Mouse (Mus musculus) thymus, adult 2 months (tissue): ENCODE results near the gene Tmem182. TPM values are rescaled to one million over a fixed set of nuclear protein-coding genes. Genes with fewer than 3 reads are reported as not detected.

ENCODE experiments used
- DNase-seq: peaks from one replicate; pipeline ENCODE4 v3.0.0; 2021
- H3K27ac ChIP-seq: fragments of 200-500 bp; 2 replicates; pipeline ENCODE4 v1.5.1; 2012; ENCODE audit warnings: low read length, control low read depth; ENCODE audit not compliant: control insufficient read depth, insufficient read depth
- H3K27me3 ChIP-seq: fragments of 200-500 bp; 2 replicates; pipeline ENCODE4 v1.6.1; 2012; ENCODE audit warnings: mild to moderate bottlenecking, low read length, moderate library complexity, mixed read lengths; ENCODE audit not compliant: control insufficient read depth, insufficient read depth
- H3K36me3 ChIP-seq: fragments of 200-500 bp; 2 replicates; pipeline ENCODE4 v1.6.1; 2012; ENCODE audit warnings: mild to moderate bottlenecking, low read length, moderate library complexity; ENCODE audit not compliant: control insufficient read depth, insufficient read depth
- H3K4me1 ChIP-seq: fragments of 200-500 bp; replicated peaks from 2 replicates; pipeline ENCODE4 v1.6.1; 2012; ENCODE audit warnings: low read length; ENCODE audit not compliant: control insufficient read depth, insufficient read depth
- H3K4me3 ChIP-seq: fragments of 200-500 bp; 2 replicates; pipeline ENCODE4 v1.5.1; 2012; ENCODE audit warnings: mild to moderate bottlenecking, low read length, control low read depth, moderate library complexity; ENCODE audit not compliant: control insufficient read depth, insufficient read depth
- CTCF ChIP-seq: fragments of 200-500 bp; IDR thresholded peaks from 2 replicates; pipeline ENCODE4 v1.5.1; 2012; ENCODE audit warnings: mild to moderate bottlenecking, control low read depth, low read length, moderate library complexity, borderline replicate concordance; ENCODE audit not compliant: control insufficient read depth, poor library complexity, insufficient read depth; ENCODE audit errors: extremely low read depth
- POLR2A ChIP-seq: fragments of 200-500 bp; IDR thresholded peaks from 2 replicates; pipeline ENCODE4 v1.6.1; 2012; ENCODE audit warnings: mild to moderate bottlenecking, low read length, control low read depth, moderate library complexity; ENCODE audit not compliant: control insufficient read depth, poor library complexity, insufficient read depth; ENCODE audit errors: extremely low read depth
- WGBS: fragments of 180-500 bp; shearing (Covaris S2); methylation state at CpG from one replicate; pipeline ENCODE4 v1.1.7; 2018; 5-methylcytosine and 5-hydroxymethylcytosine counted together
- polyA plus RNA-seq: library from polyadenylated mRNA; depleted of rRNA; stranded (reverse); fragments of >200 nt; gene quantifications from 2 replicates; pipeline ENCODE4 v1.2.3, GENCODE M21; 2012; rRNA removed

Gene Tmem182
- polyA plus RNA-seq, 1 experiment = 3.4 TPM

DNA sequence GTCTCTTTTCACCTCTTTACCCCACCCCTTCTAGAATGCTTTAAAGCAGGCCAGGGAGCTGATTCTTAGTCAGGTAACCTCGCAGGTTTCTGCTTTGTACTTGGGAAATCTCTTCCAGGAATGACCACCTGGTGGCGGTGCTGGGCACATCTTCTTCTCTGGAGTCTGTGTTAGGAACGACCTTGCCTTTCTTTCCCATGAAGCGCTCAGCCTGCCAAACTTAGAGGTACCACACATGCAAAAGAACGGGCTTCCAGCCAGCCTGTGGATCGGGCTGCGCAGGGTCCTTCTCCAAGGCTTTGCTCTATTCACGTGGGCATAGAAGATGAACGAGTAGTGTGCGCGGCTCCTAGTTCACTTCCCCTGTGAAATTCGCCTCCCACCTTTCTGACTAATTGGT lies 82.3 kb downstream of the Tmem182 start:
- Histone ChIP-seq H3K4me1 (no peaks in the 10 kb centered on the region), H3K4me3 (no peak overlapping the region), H3K27ac (no peak overlapping the region), H3K27me3 (no peaks in the 10 kb centered on the region), H3K36me3 (no peaks in the 10 kb centered on the region)
- no peak for TF ChIP-seq POLR2A
- TF ChIP-seq CTCF = no peak
- DNase-seq = no peak
- WGBS = 39% methylated on average over 12 of the region's 12 CpGs

DNA sequence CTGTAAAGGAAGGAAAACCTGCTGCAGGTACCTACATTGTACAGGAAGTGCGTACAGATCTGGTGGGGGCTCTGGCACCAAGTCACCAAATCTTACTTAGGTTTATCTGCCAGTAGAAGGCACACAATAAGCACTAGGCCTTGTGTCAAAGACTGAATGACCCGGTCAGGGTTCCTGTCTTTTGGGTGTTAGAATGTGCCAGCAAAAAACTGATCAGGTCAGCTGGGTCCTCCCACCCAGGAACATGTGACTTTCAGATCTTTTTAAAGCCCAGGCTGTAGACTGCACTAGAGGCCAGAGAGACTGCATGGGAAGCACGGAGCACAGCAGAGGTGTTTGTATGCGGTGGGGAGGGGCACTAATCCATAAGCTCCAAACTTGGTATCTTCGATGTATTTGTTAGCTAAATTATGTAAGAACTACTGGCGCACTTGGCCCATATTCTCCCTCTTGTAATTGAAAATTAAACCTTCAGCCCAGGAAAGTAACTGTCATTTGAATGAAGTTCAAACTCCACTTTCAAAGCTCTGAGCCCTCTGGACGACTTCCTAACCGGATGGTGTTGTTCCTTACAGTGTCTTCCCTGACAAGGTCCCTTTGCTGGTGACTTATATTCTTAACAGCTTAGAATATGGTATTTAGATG lies 83.1 kb downstream of the Tmem182 start:
- no peak for DNase-seq
- WGBS = 94% methylated on average over 8 of the region's 8 CpGs

DNA sequence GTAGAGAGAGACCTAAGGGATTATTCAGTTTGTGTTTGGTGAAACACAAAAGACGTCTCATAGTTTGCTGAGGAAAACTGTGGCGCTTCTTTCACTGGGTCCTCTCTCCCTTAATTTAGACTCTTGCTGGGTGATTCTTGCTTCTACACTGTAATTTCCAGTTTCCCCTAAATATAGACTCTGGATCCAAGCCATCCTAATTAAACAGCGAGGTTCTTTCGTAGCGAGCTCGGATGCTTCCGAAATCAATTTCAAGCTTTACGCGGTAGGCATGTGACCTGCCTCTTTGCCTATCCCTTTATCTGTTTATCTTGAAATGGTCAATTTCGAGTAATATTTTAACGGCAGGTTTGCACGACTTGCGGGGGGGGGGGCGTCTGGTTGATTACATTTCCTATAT lies 84.2 kb downstream of the Tmem182 start:
- Histone ChIP-seq H3K4me3 (no peak overlapping the region), H3K27me3 (no peaks in the 10 kb centered on the region), H3K27ac (no peak overlapping the region), H3K36me3 (no peaks in the 10 kb centered on the region), H3K4me1 (no peaks in the 10 kb centered on the region)
- WGBS = 94% methylated on average over 14 of the region's 14 CpGs
- DNase-seq = no peak
- TF ChIP-seq CTCF (no peak), POLR2A (no peak)

More for the DNA sequence above, 83.1 kb downstream of the Tmem182 start:
- Histone ChIP-seq H3K36me3 (no peaks in the 10 kb centered on the region), H3K4me1 (no peaks in the 10 kb centered on the region), H3K4me3 (no peak overlapping the region), H3K27me3 (no peaks in the 10 kb centered on the region), H3K27ac (no peak overlapping the region)
- TF ChIP-seq POLR2A (no peak), CTCF (no peak)

DNA sequence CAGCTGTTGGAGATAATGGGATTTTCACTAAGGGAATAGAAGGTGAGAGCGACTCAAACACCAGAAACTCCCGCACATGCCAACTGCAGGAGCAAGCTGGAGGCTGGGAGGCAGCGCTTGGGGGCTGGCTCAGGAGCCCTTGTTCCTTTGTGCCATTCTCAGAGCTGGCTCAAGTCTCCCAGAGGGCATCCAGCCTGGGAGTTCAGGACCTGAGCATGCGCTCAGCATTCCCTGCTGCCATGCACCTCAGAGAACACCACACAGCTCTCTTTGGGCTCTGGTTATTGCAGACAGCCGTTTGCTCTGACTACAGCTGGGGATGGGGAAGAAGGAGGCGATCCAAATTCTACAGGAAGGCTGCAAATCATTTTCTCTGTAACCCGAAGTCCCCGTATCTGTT lies 84.8 kb downstream of the Tmem182 start:
- Histone ChIP-seq H3K27me3 (no peaks in the 10 kb centered on the region), H3K36me3 (no peaks in the 10 kb centered on the region), H3K4me1 (no peaks in the 10 kb centered on the region), H3K4me3 (no peak overlapping the region), H3K27ac (no peak overlapping the region)
- TF ChIP-seq POLR2A = no peak
- 75% methylated on average over 8 of the region's 8 CpGs for WGBS
- no peak for DNase-seq

DNA sequence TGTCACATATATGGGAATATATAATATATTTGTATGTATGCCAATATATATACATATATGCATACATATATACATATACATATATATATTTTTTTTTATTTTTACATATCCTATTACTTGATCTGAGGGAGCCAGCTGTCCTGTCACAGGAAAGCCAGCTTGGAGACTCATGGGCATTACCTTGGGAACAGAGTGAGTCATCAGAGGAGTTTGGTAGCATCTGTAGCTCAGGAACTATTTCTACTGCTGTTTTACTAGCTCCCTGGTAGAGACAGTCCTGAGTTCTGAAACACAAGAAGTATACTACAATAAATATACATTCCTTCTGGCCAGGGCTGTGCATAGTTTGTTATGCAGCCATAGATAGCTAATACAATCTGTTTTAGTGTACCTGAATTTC lies 98.3 kb downstream of the Tmem182 start:
- Histone ChIP-seq H3K27ac (no peak overlapping the region), H3K36me3 (no peaks in the 10 kb centered on the region), H3K4me1 (no peaks in the 10 kb centered on the region), H3K4me3 (no peak overlapping the region), H3K27me3 (no peaks in the 10 kb centered on the region)
- no peak for DNase-seq
- TF ChIP-seq CTCF (no peak), POLR2A (no peak)

Other genes starting within 250 kb of the Tmem182 start
- gene Slc9a4, start 225.5 kb upstream of the Tmem182 start, polyA plus RNA-seq = 0.68 and 0.80 TPM in 2 replicates
- 7.0 and 7.8 TPM in 2 replicates for gene Slc9a2, start 125.0 kb upstream of the Tmem182 start, polyA plus RNA-seq
- gene Mfsd9, start 14.9 kb upstream of the Tmem182 start, polyA plus RNA-seq = 1.5 and 1.8 TPM in 2 replicates